Mouse (Mus musculus): ENCODE data around the gene Nomo1. TPM values are rescaled to one million over a fixed set of nuclear protein-coding genes. Genes with fewer than 3 reads are reported as not detected.

Nomo1 gene
- polyA plus RNA-seq, 1 experiment = 43.9 TPM

GRCm38 (mm10) chr7:46033870-46034337 is 406 bp downstream of the Nomo1 start:
- under 1% methylated on average over 35 of the region's 35 CpGs for WGBS

GRCm38 (mm10) chr7:46034991-46035390 is 1.5 kb downstream of the Nomo1 start:
- Histone ChIP-seq H3K4me3 (replicated peaks; ENCODE audit: control insufficient read depth, low read depth, low read length) (peak overlapping the region; percentile 38), H3K4me1 (ENCODE audit: control insufficient read depth, insufficient read depth, low read length) (peaks cover 3% of the 10 kb centered on the region; the same call in 1 of the 2 replicates), H3K27ac (ENCODE audit: control insufficient read depth, insufficient read depth, low read depth, low read length, poor library complexity) (0 out of 2 replicates have a peak overlapping the region, but pooled peaks have one; percentile 56)
- WGBS = 21% methylated on average over 2 of the region's 2 CpGs
- TF ChIP-seq POLR2A (IDR thresholded peaks at IDR 0.05; ENCODE audit: borderline replicate concordance, control insufficient read depth, low read depth, low read length) (no peak), CTCF (IDR thresholded peaks at IDR 0.05; ENCODE audit: control insufficient read depth, insufficient read depth, low read length) (no peak)

More at GRCm38 (mm10) chr7:46033870-46034337, 406 bp downstream of the Nomo1 start:
- Histone ChIP-seq H3K4me1 (ENCODE audit: control insufficient read depth, insufficient read depth, low read length) (peaks cover 3% of the 10 kb centered on the region; the same call in 1 of the 2 replicates), H3K27ac (ENCODE audit: control insufficient read depth, insufficient read depth, low read depth, low read length, poor library complexity) (peak overlapping the region; percentile 26), H3K4me3 (replicated peaks; ENCODE audit: control insufficient read depth, low read depth, low read length) (peak overlapping the region; percentile 94)
- no peak for TF ChIP-seq CTCF (IDR thresholded peaks at IDR 0.05; ENCODE audit: control insufficient read depth, insufficient read depth, low read length)
- TF ChIP-seq POLR2A (IDR thresholded peaks at IDR 0.05; ENCODE audit: borderline replicate concordance, control insufficient read depth, low read depth, low read length) = no peak

GRCm38 (mm10) chr7:46035468-46035867 is 2.0 kb downstream of the Nomo1 start:
- H3K4me1 ChIP-seq (ENCODE audit: control insufficient read depth, insufficient read depth, low read length) = peaks cover 3% of the 10 kb centered on the region; the same call in 1 of the 2 replicates
- no peak overlapping the region for H3K4me3 ChIP-seq (replicated peaks; ENCODE audit: control insufficient read depth, low read depth, low read length)
- TF ChIP-seq CTCF (IDR thresholded peaks at IDR 0.05; ENCODE audit: control insufficient read depth, insufficient read depth, low read length) = no peak
- TF ChIP-seq POLR2A (IDR thresholded peaks at IDR 0.05; ENCODE audit: borderline replicate concordance, control insufficient read depth, low read depth, low read length) = no peak
- no peak overlapping the region for H3K27ac ChIP-seq (ENCODE audit: control insufficient read depth, insufficient read depth, low read depth, low read length, poor library complexity)
- 30% methylated on average over 2 of the region's 2 CpGs for WGBS

- H3K4me1 ChIP-seq (ENCODE audit: control insufficient read depth, insufficient read depth, low read length) = peaks cover 3% of the 10 kb centered on the region; the same call in 1 of the 2 replicates
- H3K4me3 ChIP-seq (replicated peaks; ENCODE audit: control insufficient read depth, low read depth, low read length) = no peak overlapping the region
- no peak overlapping the region for H3K27ac ChIP-seq (ENCODE audit: control insufficient read depth, insufficient read depth, low read depth, low read length, poor library complexity)
- TF ChIP-seq CTCF (IDR thresholded peaks at IDR 0.05; ENCODE audit: control insufficient read depth, insufficient read depth, low read length) (no peak), POLR2A (IDR thresholded peaks at IDR 0.05; ENCODE audit: borderline replicate concordance, control insufficient read depth, low read depth, low read length) (no peak)
- 81% methylated on average over 6 of the region's 6 CpGs for WGBS
Observed at GRCm38 (mm10) chr7:46037433-46037832, 3.9 kb downstream of the Nomo1 start.

- no peak overlapping the region for H3K27ac ChIP-seq (ENCODE audit: control insufficient read depth, insufficient read depth, low read depth, low read length, poor library complexity)
- no peak overlapping the region for H3K4me3 ChIP-seq (replicated peaks; ENCODE audit: control insufficient read depth, low read depth, low read length)
- WGBS = 76% methylated on average over 2 of the region's 2 CpGs
- H3K4me1 ChIP-seq (ENCODE audit: control insufficient read depth, insufficient read depth, low read length) = peaks cover 1% of the 10 kb centered on the region; the same call in 1 of the 2 replicates
- no peak for TF ChIP-seq CTCF (IDR thresholded peaks at IDR 0.05; ENCODE audit: control insufficient read depth, insufficient read depth, low read length)
- TF ChIP-seq POLR2A (IDR thresholded peaks at IDR 0.05; ENCODE audit: borderline replicate concordance, control insufficient read depth, low read depth, low read length) = no peak
Observed at GRCm38 (mm10) chr7:46039873-46040272, 6.4 kb downstream of the Nomo1 start.

- WGBS = 86% methylated on average over 10 of the region's 10 CpGs
- TF ChIP-seq POLR2A (IDR thresholded peaks at IDR 0.05; ENCODE audit: borderline replicate concordance, control insufficient read depth, low read depth, low read length) (no peak), CTCF (IDR thresholded peaks at IDR 0.05; ENCODE audit: control insufficient read depth, insufficient read depth, low read length) (no peak)
- H3K4me3 ChIP-seq (replicated peaks; ENCODE audit: control insufficient read depth, low read depth, low read length) = no peak overlapping the region
- H3K27ac ChIP-seq (ENCODE audit: control insufficient read depth, insufficient read depth, low read depth, low read length, poor library complexity) = no peak overlapping the region
- no peaks in the 10 kb centered on the region for H3K4me1 ChIP-seq (ENCODE audit: control insufficient read depth, insufficient read depth, low read length)
Observed at GRCm38 (mm10) chr7:46044106-46044505, 10.6 kb downstream of the Nomo1 start.

GRCm38 (mm10) chr7:46045882-46046281 is 12.4 kb downstream of the Nomo1 start:
- H3K4me1 ChIP-seq (ENCODE audit: control insufficient read depth, insufficient read depth, low read length) = no peaks in the 10 kb centered on the region
- no peak overlapping the region for H3K27ac ChIP-seq (ENCODE audit: control insufficient read depth, insufficient read depth, low read depth, low read length, poor library complexity)
- no peak overlapping the region for H3K4me3 ChIP-seq (replicated peaks; ENCODE audit: control insufficient read depth, low read depth, low read length)
- TF ChIP-seq CTCF (IDR thresholded peaks at IDR 0.05; ENCODE audit: control insufficient read depth, insufficient read depth, low read length) = no peak
- no peak for TF ChIP-seq POLR2A (IDR thresholded peaks at IDR 0.05; ENCODE audit: borderline replicate concordance, control insufficient read depth, low read depth, low read length)
- WGBS = 73% methylated on average over 11 of the region's 11 CpGs

GRCm38 (mm10) chr7:46047873-46048562 is 14.5 kb downstream of the Nomo1 start:
- H3K27ac ChIP-seq (ENCODE audit: control insufficient read depth, insufficient read depth, low read depth, low read length, poor library complexity) = no peak overlapping the region
- WGBS = 87% methylated on average over 13 of the region's 13 CpGs
- H3K4me3 ChIP-seq (replicated peaks; ENCODE audit: control insufficient read depth, low read depth, low read length) = no peak overlapping the region
- no peaks in the 10 kb centered on the region for H3K4me1 ChIP-seq (ENCODE audit: control insufficient read depth, insufficient read depth, low read length)
- TF ChIP-seq POLR2A (IDR thresholded peaks at IDR 0.05; ENCODE audit: borderline replicate concordance, control insufficient read depth, low read depth, low read length) (no peak), CTCF (IDR thresholded peaks at IDR 0.05; ENCODE audit: control insufficient read depth, insufficient read depth, low read length) (no peak)

All from bone marrow, adult 2 months (tissue).